Mouse (Mus musculus) frontal cortex, postnatal 10 days (tissue): Measurements from ENCODE around the gene Sufu.

Source experiments
- DNase-seq, 2 experiments: peaks; one replicate each; pipeline ENCODE4 v3.0.0; 2022; ENCODE audit warnings: low spot score in 2 of 2, mixed read lengths in 1 of 2

The Sufu gene

DNA sequence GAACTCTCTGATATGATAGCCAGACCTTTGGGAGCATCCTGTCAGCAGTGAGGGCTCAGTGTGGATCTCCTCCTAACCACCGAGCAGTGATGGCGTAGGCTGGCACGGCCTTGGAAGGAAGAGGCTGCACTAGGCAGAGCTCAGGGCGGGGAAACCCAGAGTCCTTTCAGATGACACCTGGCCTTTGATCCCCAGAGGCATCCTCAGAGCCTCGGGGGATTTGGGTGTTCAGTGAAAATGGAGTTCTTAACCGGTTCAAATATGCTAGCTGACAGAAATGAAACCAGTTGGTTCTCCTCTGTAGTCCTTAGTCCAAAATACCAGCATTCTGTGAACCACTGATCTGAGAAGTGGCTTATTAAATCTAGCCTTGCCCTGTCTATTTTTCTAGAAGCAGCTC is 69.5 kb downstream of the Sufu start:
- no peak for DNase-seq

DNA sequence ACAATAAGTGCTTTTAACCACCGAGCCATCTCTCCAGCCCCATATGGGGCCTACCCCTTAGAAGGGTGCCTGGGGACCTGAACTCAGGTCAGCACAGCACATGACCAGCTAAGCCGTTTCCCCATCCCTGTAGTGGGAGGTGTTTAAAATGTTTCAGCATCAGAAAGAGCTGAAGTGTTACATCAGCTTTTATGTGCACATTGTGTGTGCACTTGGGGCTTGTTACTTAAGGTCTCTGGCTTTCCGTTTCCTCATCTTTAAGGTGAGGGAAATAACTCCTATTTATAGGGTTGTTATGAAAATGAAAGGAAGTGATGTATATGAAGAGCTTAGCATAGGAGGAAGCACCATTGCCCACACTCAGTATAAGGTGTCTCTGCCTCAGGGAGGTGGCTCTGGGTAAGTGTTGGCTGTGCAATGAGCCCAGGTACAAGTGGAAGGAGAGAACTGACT is 70.4 kb downstream of the Sufu start:
- DNase-seq, result no peak

DNA sequence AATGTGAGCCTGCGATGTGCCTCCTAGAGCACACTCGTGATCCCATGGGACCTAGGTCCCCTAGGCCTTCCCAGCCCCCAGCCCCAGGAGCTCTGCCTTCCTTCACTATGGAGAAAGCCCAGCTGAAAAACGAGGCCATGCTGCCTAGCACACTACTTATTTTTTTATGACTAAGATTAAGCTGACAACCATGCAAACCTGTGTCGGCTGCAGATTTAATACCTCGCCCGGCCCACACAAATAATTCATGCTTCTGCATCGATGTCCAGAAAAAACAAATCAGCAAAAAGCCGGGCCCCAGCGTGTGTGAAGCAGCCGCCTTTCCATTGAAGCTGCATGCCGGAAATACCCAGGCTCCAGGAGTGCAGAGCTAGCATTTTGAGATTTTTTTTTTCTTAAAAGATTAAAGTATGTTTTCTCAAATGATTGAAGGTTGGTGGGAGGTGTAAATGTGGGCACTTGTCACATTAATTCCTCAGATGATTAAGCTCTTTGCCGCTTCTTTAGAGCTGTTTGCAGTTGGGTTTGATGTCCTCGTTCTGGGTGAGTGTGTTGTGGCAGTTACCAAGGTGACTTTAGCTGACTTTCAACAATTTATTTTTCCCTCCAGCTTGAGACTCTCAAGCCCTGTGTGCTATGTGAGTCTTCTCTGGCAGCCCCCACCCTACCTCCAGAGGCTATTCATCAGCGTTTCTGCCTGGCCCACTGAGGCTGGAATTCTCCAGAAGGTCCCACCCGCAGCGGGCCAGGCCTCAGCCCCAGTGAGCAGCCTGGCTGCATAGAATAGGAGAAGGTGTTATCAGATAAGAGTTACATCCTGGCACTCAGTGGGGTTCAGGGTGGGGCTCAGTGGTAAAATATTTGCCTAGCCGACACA is 73.9 kb downstream of the Sufu start:
- no peak for DNase-seq

DNA sequence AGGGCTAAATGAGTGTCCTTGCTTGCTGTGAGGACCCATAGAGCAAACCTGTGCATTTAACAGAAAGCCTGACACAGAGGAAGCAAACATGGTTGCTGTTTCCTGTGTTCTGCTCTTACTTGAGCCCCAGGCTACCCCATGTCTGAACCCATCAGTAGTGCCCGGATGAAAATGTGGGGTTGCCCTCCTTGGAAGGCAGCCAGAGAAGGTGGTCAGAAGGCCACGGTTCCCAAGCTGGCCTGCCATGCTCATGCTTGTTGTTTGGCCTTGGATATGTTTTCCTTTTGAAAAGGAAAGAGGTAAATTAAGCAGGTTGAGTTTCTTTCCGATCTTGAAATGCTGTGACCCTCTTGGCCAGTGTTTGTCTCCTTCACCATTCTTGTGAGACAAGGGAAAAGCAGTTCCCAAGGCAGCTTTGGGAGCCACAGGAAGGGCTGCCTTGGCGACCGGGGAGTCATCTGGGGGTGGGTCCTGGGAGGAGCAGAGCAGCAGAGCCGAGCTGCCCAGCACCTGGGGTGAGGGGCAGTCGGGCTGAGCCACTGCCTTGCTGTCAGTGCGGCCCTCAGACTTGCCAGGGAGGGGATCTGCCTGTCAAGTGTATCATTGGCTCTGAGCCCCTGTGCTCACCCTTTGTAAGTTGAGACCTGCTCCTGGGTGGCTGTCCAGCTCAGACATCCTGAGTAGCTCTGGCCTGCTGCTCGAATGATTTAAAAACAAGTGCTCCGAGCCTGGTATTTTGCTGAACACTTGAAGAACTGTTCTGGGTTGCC is 74.8 kb downstream of the Sufu start:
- no peak for DNase-seq

DNA sequence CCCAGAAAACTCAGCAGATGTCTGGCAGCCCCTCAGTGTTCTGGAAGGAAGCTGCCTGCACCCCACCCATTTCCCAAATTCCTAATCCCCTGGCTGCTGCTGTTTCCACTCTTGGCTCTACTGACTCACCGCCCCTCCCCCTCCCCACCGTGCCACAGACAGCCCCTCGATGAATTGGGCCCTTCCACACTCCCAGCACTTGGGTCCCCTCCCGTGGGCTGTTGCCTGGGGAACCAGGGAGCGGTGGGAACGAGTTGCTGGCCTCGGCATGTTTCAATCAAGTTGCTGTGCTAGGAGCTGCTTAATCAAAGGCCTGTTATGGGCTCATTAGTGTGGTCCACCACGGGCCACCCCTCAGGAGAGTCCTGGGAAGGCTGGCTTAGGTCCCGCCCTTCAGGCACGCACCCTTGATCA is 80.7 kb downstream of the Sufu start:
- peak in 1 of 2 experiments; percentile 49 for DNase-seq

DNA sequence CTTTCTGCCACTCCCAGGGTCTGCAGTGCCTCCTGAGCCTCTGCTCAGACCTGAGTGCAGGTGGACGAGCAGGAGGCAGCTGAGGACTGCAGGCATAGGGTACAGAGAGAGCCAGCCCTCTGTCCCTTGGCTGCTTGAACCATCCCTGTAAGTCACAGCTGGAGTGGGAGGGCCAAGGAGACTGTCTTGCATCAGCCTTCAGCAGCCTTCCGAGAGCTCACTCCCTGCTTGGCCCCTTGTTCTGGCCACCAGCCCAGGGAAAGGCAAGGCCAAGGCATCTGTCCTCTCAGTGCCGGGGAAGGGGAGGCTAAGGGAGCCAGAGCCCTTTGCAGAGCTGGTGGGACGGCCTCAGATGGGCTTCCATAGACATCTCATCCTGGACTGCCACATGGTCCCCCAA is 81.5 kb downstream of the Sufu start:
- no peak for DNase-seq

DNA sequence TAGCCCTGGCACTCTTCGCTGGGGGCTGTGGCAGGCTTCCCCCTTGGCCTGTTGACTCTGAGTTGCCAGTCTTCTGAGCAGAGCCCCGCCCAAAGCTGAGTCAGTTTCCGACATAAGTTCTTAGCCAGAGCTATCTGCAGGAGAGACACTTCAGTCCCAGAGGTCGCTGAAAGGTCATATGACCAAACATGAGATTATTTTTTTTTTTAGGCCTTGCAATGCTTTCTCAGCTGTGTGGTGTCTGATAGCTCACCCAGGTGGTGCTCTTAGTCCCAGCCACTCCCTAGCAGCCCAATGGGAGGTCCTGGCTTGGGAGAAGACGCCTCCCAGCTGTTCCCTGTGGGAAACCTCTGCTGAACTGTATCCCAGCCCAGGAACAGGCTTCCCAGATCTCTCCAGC is 82.1 kb downstream of the Sufu start:
- DNase-seq, result no peak

DNA sequence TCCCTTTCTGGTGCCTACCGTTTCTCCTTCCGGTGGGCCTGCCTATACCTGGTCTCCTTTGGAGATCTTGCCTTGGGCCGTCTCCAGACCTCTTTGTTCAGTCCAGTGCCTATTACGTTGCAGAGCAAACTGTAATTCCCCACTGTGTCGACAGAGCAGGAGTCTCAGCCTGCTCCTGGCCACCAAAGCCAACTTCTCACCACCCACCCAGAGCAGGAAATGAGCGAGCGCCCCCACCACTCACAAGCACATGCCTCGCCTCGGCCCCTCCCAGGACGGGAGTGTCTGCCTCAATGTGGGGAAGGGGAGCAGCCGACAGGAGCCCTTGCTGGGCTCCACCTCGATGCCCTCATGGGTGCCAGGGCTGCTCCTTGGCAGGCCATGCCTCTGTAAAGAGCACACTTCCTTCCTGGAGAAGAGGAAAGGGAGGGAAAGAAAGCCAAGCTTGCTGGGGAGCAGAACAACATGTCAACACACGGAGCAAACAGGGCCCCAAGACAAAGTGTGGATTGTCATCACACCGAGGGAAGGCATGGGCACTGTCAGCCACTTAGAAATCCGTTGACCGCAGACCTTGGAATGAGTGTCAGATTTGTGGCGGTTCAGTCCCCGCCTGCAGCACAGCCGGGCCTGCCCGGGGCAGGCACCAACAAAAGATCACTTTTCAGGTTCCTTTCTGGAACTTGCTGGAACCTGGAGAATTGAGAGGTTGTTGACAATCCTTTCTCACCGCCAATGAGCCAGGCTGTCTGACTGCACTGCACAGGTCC is 82.8 kb downstream of the Sufu start:
- no peak for DNase-seq

DNA sequence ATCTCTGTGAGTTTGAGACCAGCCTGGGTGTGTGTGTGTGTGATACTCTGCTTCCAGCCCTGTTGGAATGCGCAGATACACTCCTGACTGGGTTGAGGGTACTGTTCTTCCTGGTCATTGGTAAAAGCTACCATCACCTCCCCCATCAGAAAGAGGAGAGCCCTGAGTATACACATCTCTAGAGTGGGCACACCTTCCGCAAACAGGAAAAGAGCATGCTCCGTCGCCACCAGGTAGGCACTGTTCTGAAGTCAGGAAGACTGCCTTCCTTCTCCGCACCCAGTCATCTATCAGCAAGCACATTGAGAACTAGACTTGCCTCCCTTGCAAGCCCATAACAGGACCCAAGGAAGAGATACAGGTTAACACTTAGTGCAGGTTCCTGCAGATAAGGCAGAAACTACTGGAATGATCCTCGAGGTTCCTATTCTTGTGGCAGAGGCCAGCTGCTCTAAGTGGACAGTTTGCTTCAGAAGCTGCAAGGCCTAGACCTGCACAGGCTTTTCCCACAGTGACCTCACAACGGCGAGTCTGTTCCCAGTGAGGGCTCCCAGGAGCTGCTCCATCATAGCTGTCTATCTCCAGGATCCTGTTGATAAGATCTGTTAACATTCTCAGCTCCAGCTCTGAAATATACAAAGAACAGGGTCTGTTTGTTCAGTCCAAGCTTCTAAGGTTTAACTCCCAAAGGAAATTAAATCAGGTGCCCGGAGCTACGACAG is 84.1 kb downstream of the Sufu start:
- DNase-seq, result no peak

DNA sequence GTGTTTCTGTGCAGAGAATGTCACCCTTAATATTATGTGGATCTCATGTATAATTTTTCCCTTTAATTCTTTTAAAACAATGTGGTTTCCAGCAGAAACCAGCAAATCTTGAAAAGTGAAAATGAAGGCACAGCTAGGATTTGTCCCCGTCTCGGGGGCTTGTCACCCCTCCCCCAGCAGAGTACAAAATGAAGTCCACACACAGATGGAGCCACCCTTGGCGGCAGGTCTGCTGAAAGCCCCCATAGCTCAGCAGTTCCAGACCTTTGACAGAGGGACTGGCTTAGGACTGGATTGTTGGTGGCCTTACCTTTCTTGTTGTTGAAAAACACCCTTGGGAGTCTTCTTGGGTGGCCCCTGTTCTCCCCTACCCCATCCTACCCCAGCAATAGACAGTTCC is 84.7 kb downstream of the Sufu start:
- DNase-seq, result no peak

DNA sequence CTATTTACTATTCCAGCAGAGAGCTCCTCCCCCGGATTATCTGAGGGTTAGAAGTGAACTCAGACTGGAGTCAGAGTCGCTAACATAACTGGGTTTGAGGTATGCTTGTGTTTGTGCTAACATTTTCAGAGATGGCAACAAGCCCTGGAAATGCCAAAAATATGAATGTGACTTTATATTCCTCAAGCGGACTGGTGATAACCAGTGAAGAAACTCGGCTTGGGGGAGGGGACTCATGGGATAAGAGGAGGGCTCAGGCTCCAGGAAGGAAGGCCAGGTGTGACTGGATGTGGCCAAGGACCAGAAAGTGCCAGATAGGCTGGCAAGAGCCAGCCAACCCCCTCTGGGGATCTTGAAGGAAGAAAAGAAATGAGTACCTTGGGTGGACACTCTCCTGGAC is 85.1 kb downstream of the Sufu start:
- no peak for DNase-seq

DNA sequence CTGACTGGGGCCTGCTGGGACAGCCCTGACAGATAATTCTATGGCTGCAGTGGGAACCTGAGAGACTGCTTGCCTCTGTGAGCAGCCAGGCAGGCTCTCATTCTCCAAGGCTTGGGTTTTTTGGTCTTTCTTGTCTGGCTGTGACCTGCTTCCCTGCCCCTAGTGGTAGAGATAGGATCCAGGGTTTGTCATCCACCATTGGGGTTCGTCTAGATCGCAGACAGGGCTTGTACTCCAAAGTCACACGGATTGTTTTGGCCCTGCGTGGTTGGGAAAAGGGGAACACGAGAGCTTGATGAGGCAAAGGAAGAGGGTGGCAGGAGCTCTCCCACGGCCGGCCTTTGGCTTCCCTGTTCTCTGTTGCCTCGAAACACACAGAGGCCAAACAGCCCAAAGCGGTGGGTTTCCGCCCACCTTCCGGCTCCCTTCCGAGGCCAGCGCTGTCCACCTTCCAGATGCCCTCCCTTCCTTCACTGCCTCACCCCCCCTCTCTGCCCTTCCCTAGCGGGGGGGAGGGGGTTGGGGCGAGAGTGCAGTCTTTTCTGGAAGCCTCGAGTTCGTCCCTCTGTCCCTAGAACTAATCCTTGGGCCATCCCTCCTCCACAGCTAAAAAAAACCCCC is 86.3 kb downstream of the Sufu start:
- no peak for DNase-seq

DNA sequence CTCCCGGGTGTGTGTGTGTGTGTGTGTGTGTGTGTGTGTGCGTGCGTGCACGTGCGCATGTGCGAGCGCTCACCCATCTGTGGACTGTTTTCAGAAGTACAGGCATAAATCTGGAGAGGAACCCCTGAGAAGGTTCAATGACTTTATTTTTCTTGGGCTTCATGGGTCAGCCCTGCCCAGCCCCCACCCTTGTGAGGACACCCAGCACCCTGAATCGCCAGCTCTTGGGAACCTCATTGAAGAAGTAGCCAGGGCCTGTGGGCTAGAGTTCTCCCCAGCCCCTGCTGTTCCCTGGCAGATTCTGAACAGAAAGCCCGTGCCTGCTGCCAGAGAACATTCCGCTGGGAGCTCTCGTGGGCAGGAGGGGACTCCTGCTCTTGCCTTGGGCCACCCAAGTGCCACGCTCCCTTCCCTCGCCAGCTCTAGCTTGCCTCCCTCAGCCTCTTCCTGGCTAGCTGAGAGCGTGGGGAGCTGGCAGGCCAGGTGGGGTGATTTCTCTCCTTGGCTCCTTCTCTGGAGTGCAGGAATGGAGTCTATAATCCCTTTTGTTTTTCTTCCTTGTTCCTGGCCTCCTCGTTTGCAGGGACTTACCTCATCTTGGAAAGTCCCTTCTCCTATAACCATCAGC is 87.1 kb downstream of the Sufu start:
- no peak for DNase-seq

DNA sequence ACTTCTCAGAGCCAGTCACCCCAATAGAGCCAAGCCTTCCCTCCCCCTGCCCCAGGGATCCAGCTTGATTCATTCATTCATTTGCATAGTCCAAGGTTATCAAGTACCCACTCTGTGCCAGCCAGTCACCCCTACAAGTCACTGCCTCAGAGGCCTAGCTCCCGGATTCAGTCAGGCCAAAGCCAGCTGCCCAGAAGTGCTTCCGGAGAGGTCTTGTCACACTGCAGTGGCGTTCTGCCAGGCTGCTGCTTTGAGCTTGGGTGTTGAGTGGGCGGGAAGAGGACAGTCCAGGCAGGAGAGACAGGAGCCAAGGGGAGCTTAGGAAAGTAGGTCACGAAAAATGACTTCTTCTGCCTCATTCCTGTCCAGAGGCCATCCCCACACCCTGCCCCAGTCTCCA is 87.8 kb downstream of the Sufu start:
- no peak for DNase-seq

DNA sequence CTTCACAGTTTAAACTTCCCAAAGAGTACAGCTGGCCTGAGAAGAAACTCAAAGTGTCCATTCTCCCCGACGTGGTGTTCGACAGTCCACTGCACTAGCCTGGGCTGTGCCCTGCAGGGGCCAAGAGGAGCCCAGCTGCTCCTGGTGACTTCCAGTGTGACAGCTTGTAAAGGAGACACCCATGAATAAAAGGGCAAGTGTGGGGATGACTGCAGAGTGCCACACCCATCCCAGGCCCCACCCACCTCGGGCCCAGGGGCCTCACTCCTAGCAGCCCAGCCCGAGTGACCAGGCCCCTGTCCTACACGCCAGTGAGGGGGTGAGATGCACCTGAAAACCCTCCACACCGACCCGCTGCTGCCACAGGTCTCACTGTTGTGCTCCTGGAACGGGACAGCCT is 89.2 kb downstream of the Sufu start:
- DNase-seq, result no peak

DNA sequence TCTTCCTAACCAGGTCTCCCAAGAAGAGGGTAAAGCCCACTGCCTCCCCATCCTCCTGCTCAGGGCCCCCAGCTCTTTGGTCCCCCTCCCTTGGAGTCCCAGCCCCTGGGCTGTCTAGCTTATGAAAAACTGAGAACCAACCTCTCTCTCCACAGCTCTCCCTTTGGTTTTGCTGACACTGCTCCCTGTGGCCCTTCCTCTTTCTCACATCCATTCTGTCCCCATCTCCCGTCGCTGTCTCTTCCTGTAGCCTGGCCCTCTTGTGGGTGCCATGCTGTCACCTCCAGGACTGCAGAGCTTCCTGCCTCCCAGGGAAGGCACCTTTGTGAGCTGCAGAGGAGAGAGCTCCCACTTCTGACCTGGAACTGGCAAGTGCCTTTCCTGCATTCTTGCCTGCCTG is 90.0 kb downstream of the Sufu start:
- no peak for DNase-seq

DNA sequence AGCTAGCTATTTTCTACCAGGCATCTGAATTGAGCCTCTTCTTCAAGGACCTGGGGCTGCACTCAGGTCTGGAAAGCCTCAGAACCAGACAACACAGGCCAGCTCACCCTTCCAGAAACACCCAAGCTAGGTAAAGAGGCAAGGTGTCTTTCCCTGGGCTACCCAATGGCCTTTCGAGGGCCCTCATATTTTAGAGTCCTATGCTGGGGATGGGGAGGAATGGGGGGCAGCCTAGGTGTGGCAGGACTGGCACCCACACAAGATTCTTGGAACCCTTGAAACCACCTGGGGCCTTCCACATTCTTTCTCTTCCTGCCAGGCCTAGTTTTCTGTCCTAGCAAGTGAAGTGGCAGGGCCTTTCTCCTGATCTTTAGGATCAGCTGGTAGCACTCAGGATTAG is 92.8 kb downstream of the Sufu start:
- no peak for DNase-seq

DNA sequence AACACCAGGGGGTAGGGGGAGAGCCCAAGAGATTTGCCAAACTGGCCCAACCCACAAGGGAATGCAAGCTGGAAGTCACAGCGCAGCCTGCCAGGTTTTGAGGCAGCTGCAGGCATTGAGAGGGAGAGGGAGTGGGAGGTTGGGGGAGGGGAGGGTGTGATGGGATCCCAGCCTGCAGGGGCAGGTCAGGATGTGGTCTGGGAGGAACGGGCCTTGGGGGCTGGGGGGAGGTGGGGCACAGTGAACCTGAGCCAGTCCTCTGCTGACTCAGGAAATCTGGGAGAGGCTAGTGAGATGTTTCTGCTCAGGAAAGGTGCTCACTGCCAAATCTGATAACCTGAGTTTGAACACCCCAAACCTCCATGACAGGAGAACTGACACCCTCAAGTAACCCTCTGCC is 93.9 kb downstream of the Sufu start:
- DNase-seq, result no peak

DNA sequence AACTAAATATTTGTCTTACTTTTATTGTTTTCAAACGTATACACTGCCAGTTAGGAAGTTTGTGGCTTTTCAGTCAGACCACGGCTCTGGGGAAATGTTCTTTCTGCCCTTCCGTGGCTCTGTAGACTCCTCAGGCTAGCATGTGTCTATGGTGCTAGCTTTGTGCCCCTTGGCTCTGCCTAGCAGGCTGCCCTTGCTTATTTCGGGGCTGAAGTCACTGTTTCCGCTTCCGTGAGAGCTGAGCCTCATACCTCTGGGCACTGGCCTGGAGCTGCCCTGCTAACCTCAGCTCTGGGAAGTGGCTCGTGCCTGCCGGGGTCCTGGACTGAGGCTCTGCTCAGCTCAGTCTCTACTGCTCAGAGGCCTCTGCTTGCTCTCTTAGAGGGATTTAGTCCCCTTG is 98.4 kb downstream of the Sufu start:
- DNase-seq, result no peak

DNA sequence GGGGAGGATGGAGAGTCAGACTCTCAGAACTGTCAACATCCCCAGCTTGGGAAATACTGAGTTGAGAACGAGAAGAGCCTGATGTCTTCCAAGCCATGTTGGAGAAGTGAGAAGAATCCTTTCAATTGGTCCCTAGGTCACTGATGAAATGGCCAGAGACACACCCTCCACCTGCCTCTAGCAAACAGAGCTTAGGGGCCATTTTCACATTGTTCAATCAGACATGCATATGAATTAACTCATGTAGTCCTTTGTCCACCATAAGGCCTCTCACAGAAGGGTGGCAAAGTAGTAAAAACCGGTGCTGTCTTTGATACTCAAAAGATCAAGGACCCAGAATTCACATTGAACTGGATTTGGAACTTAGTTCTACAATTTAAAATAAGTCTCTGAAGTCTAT is 100.5 kb downstream of the Sufu start:
- no peak for DNase-seq

DNA sequence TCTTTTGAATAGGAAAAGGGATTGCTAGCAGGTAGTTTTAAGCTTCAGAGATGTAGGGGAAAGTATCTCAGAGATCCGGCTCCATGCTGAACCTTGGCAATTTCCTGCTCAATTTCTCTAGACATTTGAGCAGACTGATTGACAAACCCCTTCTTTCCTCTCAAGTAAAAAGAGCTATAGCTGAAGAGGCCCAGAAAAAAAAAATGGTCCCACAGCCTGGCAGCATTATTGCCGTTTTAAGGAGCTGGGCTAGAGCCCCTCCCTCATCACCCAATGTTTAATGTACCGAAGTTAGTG is 102.8 kb downstream of the Sufu start:
- no peak for DNase-seq
